Mouse (Mus musculus): ENCODE data around the gene Lck. TPM values are rescaled to one million over a fixed set of nuclear protein-coding genes. Genes with fewer than 3 reads are reported as not detected.

Gene Lck
- total RNA-seq, 2 experiments from 2014 or later, result 11.6 to 12.8 TPM

- no peak for ATAC-seq (replicated peaks; ENCODE audit: low FRiP score, low TSS enrichment, poor library complexity, severe bottlenecking)
Measured at GRCm38 (mm10) chr4:129586943-129587342, 13.5 kb upstream of the Lck start.

DNA sequence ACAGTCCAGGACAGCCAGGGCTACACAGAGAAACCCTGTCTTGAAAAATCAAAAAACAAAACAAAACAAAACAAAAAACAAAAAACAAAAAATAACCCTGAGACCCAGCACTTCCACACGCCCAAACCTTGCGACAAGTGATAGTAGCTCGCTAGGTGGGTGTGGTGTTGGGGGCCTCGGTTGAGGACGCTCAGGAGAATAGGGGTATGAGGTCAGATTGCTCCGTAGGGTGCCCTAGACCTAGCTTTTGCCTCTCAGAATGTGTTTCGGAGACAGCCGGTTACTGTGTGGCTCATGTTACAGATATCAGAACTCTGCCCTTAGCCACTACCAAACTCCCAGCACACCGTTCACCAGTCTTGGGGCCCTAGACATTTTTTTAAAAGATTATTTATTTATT is 12.3 kb upstream of the Lck start:
- no peak for ATAC-seq (replicated peaks; ENCODE audit: low FRiP score, low TSS enrichment, poor library complexity, severe bottlenecking)

DNA sequence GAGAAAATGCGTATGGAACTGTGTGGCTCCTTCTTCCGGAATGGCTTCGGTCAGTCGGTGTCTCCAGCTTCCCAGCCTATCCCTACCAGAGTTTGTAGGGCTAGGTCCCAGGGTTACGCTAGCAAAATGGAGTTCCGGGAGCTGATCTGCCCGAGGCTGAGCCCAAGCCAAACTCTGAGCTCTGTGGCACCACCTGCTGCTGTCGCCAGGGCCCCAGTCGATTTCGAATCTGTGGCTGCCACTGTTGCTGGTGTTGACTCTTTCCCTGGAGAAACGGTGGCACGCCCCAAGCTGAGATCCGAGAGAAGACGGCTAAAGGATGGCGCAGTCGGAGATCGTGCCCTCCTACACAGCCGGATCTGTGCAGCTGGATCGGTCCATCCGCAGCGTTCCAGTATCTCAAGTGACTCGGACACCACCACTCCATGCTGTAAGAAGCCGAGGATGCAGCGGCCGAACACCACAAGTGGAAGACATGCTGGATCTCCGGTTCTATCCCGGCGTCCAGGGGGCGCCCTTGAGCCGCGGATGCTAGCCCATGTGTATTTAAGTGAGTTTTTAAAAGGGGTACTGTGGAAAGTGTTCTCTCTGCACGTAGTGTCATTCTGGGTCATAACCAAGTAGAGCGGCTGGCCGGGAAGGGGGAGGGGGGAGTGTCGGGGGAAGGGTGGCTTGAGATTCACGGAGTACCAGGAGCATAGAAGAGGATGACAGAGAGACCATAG is 11.6 kb upstream of the Lck start:
- peak; percentile 94 for ATAC-seq (replicated peaks; ENCODE audit: low FRiP score, low TSS enrichment, poor library complexity, severe bottlenecking)

- ATAC-seq (replicated peaks; ENCODE audit: low FRiP score, low TSS enrichment, poor library complexity, severe bottlenecking), result no peak
Measured at GRCm38 (mm10) chr4:129584370-129584769, 10.9 kb upstream of the Lck start.

DNA sequence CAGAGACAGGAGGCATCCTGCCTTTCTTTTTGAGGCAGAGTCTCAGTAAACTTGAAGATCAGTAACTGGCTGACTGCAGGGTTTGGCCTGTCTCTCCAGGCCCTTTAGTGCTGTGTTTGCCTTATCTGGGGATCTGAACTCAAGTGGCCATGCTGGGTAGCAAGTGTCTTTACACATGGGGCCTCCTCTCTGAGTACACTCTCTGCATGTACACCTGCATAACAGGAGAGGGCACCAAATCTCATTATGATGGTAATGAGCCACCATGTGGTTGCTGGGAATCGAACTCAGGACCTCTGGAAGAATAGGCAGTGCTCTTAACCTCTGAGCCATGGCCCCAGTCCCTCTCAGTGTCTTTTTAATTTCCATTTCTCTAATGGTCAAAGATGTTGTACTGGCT is 8.8 kb upstream of the Lck start:
- no peak for ATAC-seq (replicated peaks; ENCODE audit: low FRiP score, low TSS enrichment, poor library complexity, severe bottlenecking)

GRCm38 (mm10) chr4:129580347-129580746 is 6.9 kb upstream of the Lck start:
- no peak for ATAC-seq (replicated peaks; ENCODE audit: low FRiP score, low TSS enrichment, poor library complexity, severe bottlenecking)

- no peak for ATAC-seq (replicated peaks; ENCODE audit: low FRiP score, low TSS enrichment, poor library complexity, severe bottlenecking)
Measured at GRCm38 (mm10) chr4:129578466-129578865, 5.0 kb upstream of the Lck start, which contains the start of gene Fam167b. Gene Fam167b, minus strand, starts transcription at chr4:129578549.

DNA sequence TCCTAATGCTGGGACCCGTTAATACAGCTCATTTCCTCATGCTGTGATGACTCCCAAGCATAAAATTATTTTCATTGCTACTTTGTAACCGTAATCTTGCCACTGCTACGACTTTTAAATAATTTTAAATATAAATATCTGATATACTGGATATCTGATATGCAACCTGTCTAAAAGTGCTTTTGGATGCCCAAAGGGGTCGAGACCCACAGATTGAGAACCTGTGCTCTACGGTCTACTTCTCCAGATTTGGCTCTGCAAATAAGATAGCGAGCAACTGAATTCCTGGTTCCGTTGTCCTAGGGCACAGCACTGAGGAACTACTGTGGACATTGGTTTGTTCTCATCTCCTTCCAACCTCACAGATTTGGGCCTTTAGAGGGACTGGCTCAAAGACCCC is 4.2 kb upstream of the Lck start:
- ATAC-seq (replicated peaks; ENCODE audit: low FRiP score, low TSS enrichment, poor library complexity, severe bottlenecking), result no peak

DNA sequence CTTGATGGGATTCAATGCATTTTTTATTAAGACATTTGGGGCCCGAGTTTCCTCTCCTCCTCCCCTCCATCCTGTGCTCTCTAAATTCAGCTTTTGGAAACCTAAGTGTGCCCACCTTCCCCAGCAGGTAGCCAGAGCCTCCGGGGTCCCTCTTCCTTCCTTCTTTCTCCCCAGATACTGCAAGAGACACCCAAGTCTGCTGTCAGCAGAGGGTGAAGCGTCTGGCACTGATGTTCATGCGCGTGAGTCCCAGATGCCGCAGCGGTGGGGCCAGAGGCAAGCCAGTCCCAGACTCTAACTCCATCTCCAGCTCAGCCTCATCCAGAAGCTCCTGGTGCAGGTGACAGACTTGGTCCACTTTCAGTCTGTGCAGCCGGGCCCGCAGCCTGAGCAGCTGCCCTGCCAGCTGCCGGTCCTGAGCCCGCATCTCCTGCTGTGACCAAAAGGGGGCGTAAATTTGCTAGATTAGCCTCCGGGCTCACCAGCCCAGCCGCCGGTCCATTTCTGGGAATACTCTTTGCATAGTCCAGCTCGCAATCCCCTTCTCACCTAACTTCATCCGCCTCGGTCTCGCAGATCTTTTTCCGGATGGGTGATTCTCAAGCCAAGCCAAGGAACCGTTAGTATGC is 3.5 kb upstream of the Lck start:
- ATAC-seq (replicated peaks; ENCODE audit: low FRiP score, low TSS enrichment, poor library complexity, severe bottlenecking), result peak; percentile 72

DNA sequence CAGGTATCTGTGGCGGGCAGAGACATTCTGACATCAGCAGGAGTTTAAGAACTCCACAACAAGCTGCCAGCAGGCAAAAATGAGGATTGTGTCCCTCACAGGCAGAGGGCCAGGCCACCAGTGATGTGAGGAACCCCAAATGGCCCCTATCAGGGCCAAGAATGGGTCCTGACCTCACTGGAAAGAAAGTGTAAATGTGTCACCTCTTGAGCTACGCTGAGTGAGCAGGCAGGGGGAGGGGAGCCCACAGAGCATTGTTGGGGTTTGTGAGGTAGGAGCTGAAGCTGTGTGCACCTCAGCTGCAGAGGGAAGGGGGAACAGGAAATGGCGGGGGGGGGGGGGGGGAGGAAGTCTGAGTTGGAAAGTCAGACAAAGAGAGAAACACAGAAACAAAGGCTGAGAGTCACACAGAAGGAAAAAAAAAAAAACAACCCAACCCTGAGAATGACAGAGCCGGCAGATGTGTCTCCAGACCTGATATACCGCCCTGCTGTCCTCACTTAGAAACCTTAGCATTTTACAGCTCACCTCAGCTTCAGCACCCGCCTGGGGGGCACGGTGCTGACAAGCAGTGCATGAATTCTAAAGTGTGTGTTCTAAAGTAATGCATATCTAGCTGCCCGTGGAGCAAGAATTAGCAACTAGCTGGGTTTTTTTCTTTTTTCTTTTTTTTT is 1.9 kb upstream of the Lck start:
- ATAC-seq (replicated peaks; ENCODE audit: low FRiP score, low TSS enrichment, poor library complexity, severe bottlenecking), result peak; percentile 37

DNA sequence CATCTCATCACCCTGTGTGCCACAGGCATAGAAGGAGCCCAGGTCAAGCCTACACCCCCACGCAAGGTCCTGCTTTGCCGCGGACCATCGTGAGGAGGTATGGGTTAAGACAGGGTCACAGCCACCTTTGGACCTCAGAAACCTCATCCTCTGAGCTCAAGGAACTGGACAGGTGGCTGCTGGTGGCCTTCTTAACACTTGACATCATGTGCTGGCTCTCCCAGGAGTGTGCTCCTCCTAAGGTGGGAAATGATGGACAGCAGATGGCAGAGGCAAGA is 409 bp downstream of the Lck start:
- ATAC-seq (replicated peaks; ENCODE audit: low FRiP score, low TSS enrichment, poor library complexity, severe bottlenecking), result no peak

GRCm38 (mm10) chr4:129572236-129573092 is 977 bp downstream of the Lck start:
- ATAC-seq (replicated peaks; ENCODE audit: low FRiP score, low TSS enrichment, poor library complexity, severe bottlenecking), result no peak

DNA sequence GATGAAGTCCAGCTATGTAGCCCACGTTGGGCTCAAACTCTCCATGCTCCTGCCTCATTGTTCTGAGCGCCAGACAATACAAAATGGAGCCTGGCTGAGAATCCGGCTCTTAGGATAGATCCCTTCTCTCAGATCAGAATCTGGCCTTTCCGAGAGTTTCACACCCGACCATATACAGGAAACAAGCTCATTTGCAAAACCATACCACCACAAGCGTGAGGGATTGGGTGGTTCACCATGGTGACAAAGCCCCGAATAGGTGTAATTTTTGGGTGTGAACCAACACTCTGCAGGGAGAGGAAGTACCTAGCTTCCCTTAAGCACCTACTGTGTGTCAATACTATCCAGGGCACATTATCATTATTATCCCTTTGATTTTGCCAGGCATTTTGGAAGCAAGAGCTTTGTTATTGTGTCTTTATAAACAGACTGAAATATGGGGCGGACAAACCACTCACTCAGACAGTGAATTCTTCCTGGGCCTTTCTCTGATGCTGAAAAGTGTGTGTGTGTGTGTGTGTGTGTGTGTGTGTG is 1.8 kb downstream of the Lck start:
- ATAC-seq (replicated peaks; ENCODE audit: low FRiP score, low TSS enrichment, poor library complexity, severe bottlenecking), result no peak

DNA sequence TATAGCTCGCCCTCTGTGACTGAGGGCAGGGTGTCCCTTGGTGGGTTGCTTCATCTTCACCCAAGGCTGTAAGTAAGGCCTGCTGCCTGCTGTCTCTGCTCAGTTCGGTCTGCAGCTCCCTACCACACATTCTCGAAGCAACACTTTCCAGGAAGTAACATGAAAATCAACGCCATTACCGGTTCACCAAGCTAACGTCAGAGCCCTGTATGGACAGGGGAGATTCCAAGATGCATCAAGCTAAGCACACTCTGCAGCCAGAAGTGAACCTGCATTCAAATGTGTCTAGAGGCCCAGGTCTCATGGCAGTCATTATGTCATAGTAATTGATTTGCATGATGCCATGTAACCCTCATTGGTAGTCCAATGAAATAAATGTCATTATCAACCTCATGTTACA is 3.4 kb downstream of the Lck start:
- no peak for ATAC-seq (replicated peaks; ENCODE audit: low FRiP score, low TSS enrichment, poor library complexity, severe bottlenecking)

GRCm38 (mm10) chr4:129568366-129568765 is 5.1 kb downstream of the Lck start:
- no peak for ATAC-seq (replicated peaks; ENCODE audit: low FRiP score, low TSS enrichment, poor library complexity, severe bottlenecking)

DNA sequence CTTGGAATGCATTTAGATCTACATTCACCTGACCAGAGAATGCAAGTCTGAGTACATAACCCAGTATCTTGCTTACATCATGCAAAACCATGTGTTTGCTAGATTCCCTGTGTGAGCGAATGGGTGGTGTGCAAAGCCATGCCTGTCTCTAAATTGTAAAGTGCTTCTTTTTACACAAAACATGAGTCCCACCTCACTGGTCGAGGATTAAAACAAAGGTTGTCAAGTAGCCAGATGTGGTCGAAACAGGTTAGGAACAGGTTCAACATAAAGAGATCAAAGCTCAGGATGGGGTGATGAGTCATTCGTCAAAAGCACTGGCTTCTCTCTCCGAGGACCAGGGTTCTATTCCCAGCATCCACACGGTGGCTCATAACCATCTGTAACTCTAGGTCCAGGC is 8.3 kb downstream of the Lck start:
- ATAC-seq (replicated peaks; ENCODE audit: low FRiP score, low TSS enrichment, poor library complexity, severe bottlenecking), result no peak

- ATAC-seq (replicated peaks; ENCODE audit: low FRiP score, low TSS enrichment, poor library complexity, severe bottlenecking), result no peak
Measured at GRCm38 (mm10) chr4:129563718-129564117, 9.7 kb downstream of the Lck start.

DNA sequence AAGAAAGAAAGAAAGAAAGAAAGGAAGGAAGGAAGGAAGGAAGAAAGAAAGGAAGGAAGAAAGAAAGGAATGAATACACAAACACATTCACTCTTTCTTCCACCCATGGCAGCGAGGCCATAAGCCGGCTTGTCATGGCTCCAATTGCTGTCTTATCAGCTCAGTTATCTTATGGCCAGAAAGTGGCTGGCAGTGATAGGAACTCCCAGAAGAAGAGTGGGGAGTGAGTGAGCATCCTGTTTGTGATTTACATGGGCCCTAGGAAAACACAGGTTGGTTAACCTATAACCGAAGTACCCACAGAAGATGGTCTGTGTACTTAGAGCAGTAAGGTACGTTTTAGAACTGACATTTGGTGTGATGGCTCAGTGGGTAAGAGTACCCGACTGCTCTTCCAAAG is 12.3 kb downstream of the Lck start:
- no peak for ATAC-seq (replicated peaks; ENCODE audit: low FRiP score, low TSS enrichment, poor library complexity, severe bottlenecking)

- no peak for ATAC-seq (replicated peaks; ENCODE audit: low FRiP score, low TSS enrichment, poor library complexity, severe bottlenecking)
Measured at GRCm38 (mm10) chr4:129558321-129558955, 15.0 kb downstream of the Lck start.

Data from megakaryocyte-erythroid progenitor cell, adult 5-6 weeks (primary cell).